Mouse (Mus musculus): ENCODE measurements around the gene Slco1a6. TPM values are rescaled to one million over a fixed set of nuclear protein-coding genes. Genes with fewer than 3 reads are reported as not detected.

Slco1a6 gene
- total RNA-seq, 1 experiment: not detected

GRCm38 (mm10) chr6:142211821-142212220, 3.5 kb upstream of the Slco1a6 start:
- no peak overlapping the region for H3K4me3 ChIP-seq (ENCODE audit: insufficient read depth in 1 of 2, low read depth in 1 of 2, low read length in 2 of 2, poor library complexity in 1 of 2, severe bottlenecking in 1 of 2)
- no peak for DNase-seq (ENCODE audit: low read depth, low spot score)
- no peaks in the 10 kb centered on the region for H3K4me1 ChIP-seq (ENCODE audit: control insufficient read depth in 2 of 2, insufficient read depth in 2 of 2, low read length in 2 of 2, poor library complexity in 1 of 2)
- no peak overlapping the region for H3K9ac ChIP-seq (ENCODE audit: insufficient read depth, low read depth, low read length, poor library complexity, severe bottlenecking)
- H3K36me3 ChIP-seq (ENCODE audit: control insufficient read depth, insufficient read depth, low read length, poor library complexity, severe bottlenecking): no peaks in the 10 kb centered on the region
- in situ Hi-C loops (cut with MboI; ENCODE audit: low sequenced_read_pairs in 2 of 2, unreplicated experiment in 2 of 2): no loop called here
- TF ChIP-seq HCFC1 (IDR thresholded peaks at IDR 0.05; ENCODE audit: borderline replicate concordance, insufficient read depth, low read length) (no peak), MAFK (IDR thresholded peaks at IDR 0.05; ENCODE audit: insufficient read depth, low read depth, low read length) (no peak), CHD2 (IDR thresholded peaks at IDR 0.05; ENCODE audit: low read depth, low read length) (no peak), ZC3H11A (IDR thresholded peaks at IDR 0.05; ENCODE audit: borderline replicate concordance, low read depth, low read length) (no peak)
- no peaks in the 10 kb centered on the region for H3K9me3 ChIP-seq (ENCODE audit: control insufficient read depth, insufficient read depth, low read depth, low read length)
- no peak overlapping the region for H3K27ac ChIP-seq (ENCODE audit: insufficient read depth, low read depth, low read length, poor library complexity, severe bottlenecking)

- H3K9me3 ChIP-seq (ENCODE audit: control insufficient read depth, insufficient read depth, low read depth, low read length): no peaks in the 10 kb centered on the region
- H3K27ac ChIP-seq (ENCODE audit: insufficient read depth, low read depth, low read length, poor library complexity, severe bottlenecking): no peak overlapping the region
- H3K4me1 ChIP-seq (ENCODE audit: control insufficient read depth in 2 of 2, insufficient read depth in 2 of 2, low read length in 2 of 2, poor library complexity in 1 of 2): no peaks in the 10 kb centered on the region
- DNase-seq (ENCODE audit: low read depth, low spot score): no peak
- in situ Hi-C loops (cut with MboI; ENCODE audit: low sequenced_read_pairs in 2 of 2, unreplicated experiment in 2 of 2): no loop called here
- H3K9ac ChIP-seq (ENCODE audit: insufficient read depth, low read depth, low read length, poor library complexity, severe bottlenecking): no peak overlapping the region
- no peaks in the 10 kb centered on the region for H3K36me3 ChIP-seq (ENCODE audit: control insufficient read depth, insufficient read depth, low read length, poor library complexity, severe bottlenecking)
- no peak for TF ChIP-seq CHD2 (IDR thresholded peaks at IDR 0.05; ENCODE audit: low read depth, low read length)
- TF ChIP-seq MAFK (IDR thresholded peaks at IDR 0.05; ENCODE audit: insufficient read depth, low read depth, low read length): no peak
- TF ChIP-seq ZC3H11A (IDR thresholded peaks at IDR 0.05; ENCODE audit: borderline replicate concordance, low read depth, low read length): no peak
- TF ChIP-seq ZNF384 (IDR thresholded peaks at IDR 0.05; ENCODE audit: low read depth, low read length): no peak
- TF ChIP-seq HCFC1 (IDR thresholded peaks at IDR 0.05; ENCODE audit: borderline replicate concordance, insufficient read depth, low read length): no peak
- H3K4me3 ChIP-seq (ENCODE audit: insufficient read depth in 1 of 2, low read depth in 1 of 2, low read length in 2 of 2, poor library complexity in 1 of 2, severe bottlenecking in 1 of 2): no peak overlapping the region
These were observed 1.4 kb upstream of the Slco1a6 start for GRCm38 (mm10) chr6:142209749-142210148.

- no peak for TF ChIP-seq HCFC1 (IDR thresholded peaks at IDR 0.05; ENCODE audit: borderline replicate concordance, insufficient read depth, low read length)
- TF ChIP-seq ZC3H11A (IDR thresholded peaks at IDR 0.05; ENCODE audit: borderline replicate concordance, low read depth, low read length): no peak
- TF ChIP-seq MAFK (IDR thresholded peaks at IDR 0.05; ENCODE audit: insufficient read depth, low read depth, low read length): no peak
- TF ChIP-seq ZNF384 (IDR thresholded peaks at IDR 0.05; ENCODE audit: low read depth, low read length): no peak
- TF ChIP-seq CHD2 (IDR thresholded peaks at IDR 0.05; ENCODE audit: low read depth, low read length): no peak
- Histone ChIP-seq H3K4me1 (ENCODE audit: control insufficient read depth in 2 of 2, insufficient read depth in 2 of 2, low read length in 2 of 2, poor library complexity in 1 of 2) (no peaks in the 10 kb centered on the region), H3K9me3 (ENCODE audit: control insufficient read depth, insufficient read depth, low read depth, low read length) (no peaks in the 10 kb centered on the region), H3K4me3 (ENCODE audit: insufficient read depth in 1 of 2, low read depth in 1 of 2, low read length in 2 of 2, poor library complexity in 1 of 2, severe bottlenecking in 1 of 2) (no peak overlapping the region), H3K27ac (ENCODE audit: insufficient read depth, low read depth, low read length, poor library complexity, severe bottlenecking) (no peak overlapping the region), H3K9ac (ENCODE audit: insufficient read depth, low read depth, low read length, poor library complexity, severe bottlenecking) (no peak overlapping the region), H3K36me3 (ENCODE audit: control insufficient read depth, insufficient read depth, low read length, poor library complexity, severe bottlenecking) (no peaks in the 10 kb centered on the region)
- DNase-seq (ENCODE audit: low read depth, low spot score): no peak
- in situ Hi-C loops (cut with MboI; ENCODE audit: low sequenced_read_pairs in 2 of 2, unreplicated experiment in 2 of 2): no loop called here
These were observed 7.8 kb downstream of the Slco1a6 start for GRCm38 (mm10) chr6:142200524-142200923.

- no peak for TF ChIP-seq HCFC1 (IDR thresholded peaks at IDR 0.05; ENCODE audit: borderline replicate concordance, insufficient read depth, low read length)
- no peak for TF ChIP-seq CHD2 (IDR thresholded peaks at IDR 0.05; ENCODE audit: low read depth, low read length)
- no peak for TF ChIP-seq ZC3H11A (IDR thresholded peaks at IDR 0.05; ENCODE audit: borderline replicate concordance, low read depth, low read length)
- TF ChIP-seq ZNF384 (IDR thresholded peaks at IDR 0.05; ENCODE audit: low read depth, low read length): no peak
- TF ChIP-seq MAFK (IDR thresholded peaks at IDR 0.05; ENCODE audit: insufficient read depth, low read depth, low read length): no peak
- Histone ChIP-seq H3K9ac (ENCODE audit: insufficient read depth, low read depth, low read length, poor library complexity, severe bottlenecking) (no peak overlapping the region), H3K9me3 (ENCODE audit: control insufficient read depth, insufficient read depth, low read depth, low read length) (no peaks in the 10 kb centered on the region), H3K27ac (ENCODE audit: insufficient read depth, low read depth, low read length, poor library complexity, severe bottlenecking) (no peak overlapping the region), H3K4me3 (ENCODE audit: insufficient read depth in 1 of 2, low read depth in 1 of 2, low read length in 2 of 2, poor library complexity in 1 of 2, severe bottlenecking in 1 of 2) (no peak overlapping the region), H3K4me1 (ENCODE audit: control insufficient read depth in 2 of 2, insufficient read depth in 2 of 2, low read length in 2 of 2, poor library complexity in 1 of 2) (no peaks in the 10 kb centered on the region), H3K36me3 (ENCODE audit: control insufficient read depth, insufficient read depth, low read length, poor library complexity, severe bottlenecking) (no peaks in the 10 kb centered on the region)
- in situ Hi-C loops (cut with MboI; ENCODE audit: low sequenced_read_pairs in 2 of 2, unreplicated experiment in 2 of 2): no loop called here
- no peak for DNase-seq (ENCODE audit: low read depth, low spot score)
These were observed 14.1 kb downstream of the Slco1a6 start for GRCm38 (mm10) chr6:142194245-142194644.

- H3K4me3 ChIP-seq (ENCODE audit: insufficient read depth in 1 of 2, low read depth in 1 of 2, low read length in 2 of 2, poor library complexity in 1 of 2, severe bottlenecking in 1 of 2): no peak overlapping the region
- no peaks in the 10 kb centered on the region for H3K4me1 ChIP-seq (ENCODE audit: control insufficient read depth in 2 of 2, insufficient read depth in 2 of 2, low read length in 2 of 2, poor library complexity in 1 of 2)
- H3K9me3 ChIP-seq (ENCODE audit: control insufficient read depth, insufficient read depth, low read depth, low read length): no peaks in the 10 kb centered on the region
- H3K9ac ChIP-seq (ENCODE audit: insufficient read depth, low read depth, low read length, poor library complexity, severe bottlenecking): no peak overlapping the region
- in situ Hi-C loops (cut with MboI; ENCODE audit: low sequenced_read_pairs in 2 of 2, unreplicated experiment in 2 of 2): no loop called here
- DNase-seq (ENCODE audit: low read depth, low spot score): no peak
- TF ChIP-seq HCFC1 (IDR thresholded peaks at IDR 0.05; ENCODE audit: borderline replicate concordance, insufficient read depth, low read length) (no peak), ZC3H11A (IDR thresholded peaks at IDR 0.05; ENCODE audit: borderline replicate concordance, low read depth, low read length) (no peak), CHD2 (IDR thresholded peaks at IDR 0.05; ENCODE audit: low read depth, low read length) (no peak), MAFK (IDR thresholded peaks at IDR 0.05; ENCODE audit: insufficient read depth, low read depth, low read length) (no peak), ZNF384 (IDR thresholded peaks at IDR 0.05; ENCODE audit: low read depth, low read length) (no peak)
- no peak overlapping the region for H3K27ac ChIP-seq (ENCODE audit: insufficient read depth, low read depth, low read length, poor library complexity, severe bottlenecking)
- H3K36me3 ChIP-seq (ENCODE audit: control insufficient read depth, insufficient read depth, low read length, poor library complexity, severe bottlenecking): no peaks in the 10 kb centered on the region
These were observed 16.4 kb downstream of the Slco1a6 start for GRCm38 (mm10) chr6:142191962-142192361.
